Mouse (Mus musculus) megakaryocyte, adult 5-6 weeks (primary cell): ENCODE results near the gene Klk6. TPM values are rescaled to one million over a fixed set of nuclear protein-coding genes. Genes with fewer than 3 reads are reported as not detected.

Source experiments
- total RNA-seq, 2 experiments: library from RNA; stranded (forward) in 1 of 2; stranded (reverse) in 1 of 2; fragments of 153-499, 151-499 nt in 1 of 2; fragments of 221-1000, 200-1000 nt in 1 of 2; gene quantifications; 2 replicates each; pipeline versions ENCODE4 v1.2.3 to v1.2.4; 2015 to 2017

Klk6 gene
- total RNA-seq, 2 experiments from 2014 or later, result not detected

Other genes starting within 250 kb of the Klk6 start
- 7.1 and 13.3 TPM in 2 replicates for gene Zfp719, start 244.9 kb upstream of the Klk6 start, total RNA-seq (2015)
- 6.9 and 9.3 TPM in 2 replicates for gene Zfp719, start 244.9 kb upstream of the Klk6 start, total RNA-seq (2017)
- not detected in 2 replicates for gene Zfp819, start 217.3 kb upstream of the Klk6 start, total RNA-seq (2015)
- not detected in 2 replicates for gene Zfp819, start 217.3 kb upstream of the Klk6 start, total RNA-seq (2017)
- gene Ceacam18, start 189.8 kb upstream of the Klk6 start, total RNA-seq (2015), result not detected in 2 replicates
- gene Ceacam18, start 189.8 kb upstream of the Klk6 start, total RNA-seq (2017), result not detected in 2 replicates
- gene Siglece, start 164.3 kb upstream of the Klk6 start, total RNA-seq (2015), result 41.6 and 46.2 TPM in 2 replicates
- gene Siglece, start 164.3 kb upstream of the Klk6 start, total RNA-seq (2017), result 22.1 and 29.7 TPM in 2 replicates
- gene Ctu1, start 152.5 kb upstream of the Klk6 start, total RNA-seq (2015), result 4.7 and 5.3 TPM in 2 replicates
- gene Ctu1, start 152.5 kb upstream of the Klk6 start, total RNA-seq (2017), result 3.7 and 3.9 TPM in 2 replicates
- not detected in 2 replicates for gene Klk14, start 134.1 kb upstream of the Klk6 start, total RNA-seq (2015)
- gene Klk14, start 134.1 kb upstream of the Klk6 start, total RNA-seq (2017), result not detected in 2 replicates
- not detected in 2 replicates for gene Klk13, start 111.9 kb upstream of the Klk6 start, total RNA-seq (2015)
- gene Klk13, start 111.9 kb upstream of the Klk6 start, total RNA-seq (2017), result not detected in 2 replicates
- gene Klk12, start 55.6 kb upstream of the Klk6 start, total RNA-seq (2015), result not detected in 2 replicates
- not detected in 2 replicates for gene Klk12, start 55.6 kb upstream of the Klk6 start, total RNA-seq (2017)
- gene Klk11, start 49.9 kb upstream of the Klk6 start, total RNA-seq (2015), result not detected in 2 replicates
- gene Klk11, start 49.9 kb upstream of the Klk6 start, total RNA-seq (2017), result not detected in 2 replicates
- not detected in 2 replicates for gene Klk10, start 43.5 kb upstream of the Klk6 start, total RNA-seq (2015)
- gene Klk10, start 43.5 kb upstream of the Klk6 start, total RNA-seq (2017), result not detected in 2 replicates
- not detected in 2 replicates for gene Klk9, start 32.6 kb upstream of the Klk6 start, total RNA-seq (2015)
- not detected in 2 replicates for gene Klk9, start 32.6 kb upstream of the Klk6 start, total RNA-seq (2017)
- gene Klk8, start 26.9 kb upstream of the Klk6 start, total RNA-seq (2015), result 10.4 and 13.7 TPM in 2 replicates
- gene Klk8, start 26.9 kb upstream of the Klk6 start, total RNA-seq (2017), result 5.0 and 10.2 TPM in 2 replicates
- not detected in 2 replicates for gene Klk7, start 13.2 kb upstream of the Klk6 start, total RNA-seq (2015)
- gene Klk7, start 13.2 kb upstream of the Klk6 start, total RNA-seq (2017), result not detected in 2 replicates
- gene Klk5, start 17.5 kb downstream of the Klk6 start, total RNA-seq (2015), result not detected in 2 replicates
- not detected in 2 replicates for gene Klk5, start 17.5 kb downstream of the Klk6 start, total RNA-seq (2017)
- not detected in 2 replicates for gene Klk4, start 56.7 kb downstream of the Klk6 start, total RNA-seq (2015)
- gene Klk4, start 56.7 kb downstream of the Klk6 start, total RNA-seq (2017), result not detected in 2 replicates
- gene Klk15, start 109.2 kb downstream of the Klk6 start, total RNA-seq (2015), result 0.55 TPM in 1 of 2 replicates, not detected in the other
- gene Klk15, start 109.2 kb downstream of the Klk6 start, total RNA-seq (2017), result not detected in 2 replicates
- gene Klk1b8, start 126.2 kb downstream of the Klk6 start, total RNA-seq (2015), result not detected in 2 replicates
- gene Klk1b8, start 126.2 kb downstream of the Klk6 start, total RNA-seq (2017), result not detected in 2 replicates
- not detected in 2 replicates for gene Klk1b1, start 142.3 kb downstream of the Klk6 start, total RNA-seq (2015)
- gene Klk1b1, start 142.3 kb downstream of the Klk6 start, total RNA-seq (2017), result not detected in 2 replicates
- gene Klk1b9, start 151.6 kb downstream of the Klk6 start, total RNA-seq (2015), result not detected in 2 replicates
- gene Klk1b9, start 151.6 kb downstream of the Klk6 start, total RNA-seq (2017), result not detected in 2 replicates
- 0.33 and 0.84 TPM in 2 replicates for gene Klk1b11, start 171.4 kb downstream of the Klk6 start, total RNA-seq (2015)
- 1.1 TPM in 1 of 2 replicates, not detected in the other for gene Klk1b11, start 171.4 kb downstream of the Klk6 start, total RNA-seq (2017)
- gene Klk1b26, start 187.7 kb downstream of the Klk6 start, total RNA-seq (2015), result not detected in 2 replicates
- not detected in 2 replicates for gene Klk1b26, start 187.7 kb downstream of the Klk6 start, total RNA-seq (2017)
- gene Klk1b27, start 227.8 kb downstream of the Klk6 start, total RNA-seq (2015), result not detected in 2 replicates
- not detected in 2 replicates for gene Klk1b27, start 227.8 kb downstream of the Klk6 start, total RNA-seq (2017)